Mouse (Mus musculus) limb, embryonic 14.5 days (tissue): ENCODE data around the gene Cox4i1. TPM values are rescaled to one million over a fixed set of nuclear protein-coding genes. Genes with fewer than 3 reads are reported as not detected.

ENCODE experiments used
- ATAC-seq: fragments of 200-750 bp; cut with Nextera tagmentation; 2 replicates; pipeline ENCODE4 v1.8.0; 2017; ENCODE audit warnings: low read depth, moderate number of reproducible peaks, moderate TSS enrichment; ENCODE audit not compliant: low FRiP score
- DNase-seq: peaks from one replicate; pipeline ENCODE4 v3.0.0-alpha.2; 2015; ENCODE audit warnings: low spot score
- H3K27ac ChIP-seq: fragments of 300-500 bp; sonication (generic); replicated peaks from 2 replicates; pipeline ENCODE4 v1.5.1; 2014; ENCODE audit warnings: low read depth, mild to moderate bottlenecking, low read length, moderate library complexity, mixed read lengths
- H3K27me3 ChIP-seq: fragments of 300-500 bp; sonication (generic); 2 replicates; pipeline ENCODE4 v1.6.1; 2014; ENCODE audit warnings: low read length, mixed read lengths; ENCODE audit not compliant: control insufficient read depth, insufficient read depth
- H3K36me3 ChIP-seq: fragments of 300-500 bp; sonication (generic); 2 replicates; pipeline ENCODE4 v1.6.1; 2014; ENCODE audit warnings: mild to moderate bottlenecking, low read length, moderate library complexity, mixed read lengths; ENCODE audit not compliant: control insufficient read depth, insufficient read depth
- H3K4me1 ChIP-seq: fragments of 300-500 bp; sonication (generic); 2 replicates; pipeline ENCODE4 v1.6.1; 2014; ENCODE audit warnings: antibody characterized with exemption, low read length, mixed read lengths; ENCODE audit not compliant: control insufficient read depth, insufficient read depth
- H3K4me2 ChIP-seq: fragments of 300-500 bp; sonication (generic); replicated peaks from 2 replicates; pipeline ENCODE4 v1.6.1; 2014; ENCODE audit warnings: low read depth, mild to moderate bottlenecking, low read length, moderate library complexity; ENCODE audit not compliant: severe bottlenecking
- H3K4me3 ChIP-seq: fragments of 300-500 bp; sonication (generic); replicated peaks from 2 replicates; pipeline ENCODE4 v1.5.1; 2014; ENCODE audit warnings: low read length
- H3K9ac ChIP-seq: fragments of 300-500 bp; sonication (generic); 2 replicates; pipeline ENCODE4 v1.6.1; 2014; ENCODE audit warnings: mild to moderate bottlenecking, low read depth, low read length, moderate library complexity; ENCODE audit not compliant: severe bottlenecking
- H3K9me3 ChIP-seq: fragments of 300-500 bp; sonication (generic); 2 replicates; pipeline ENCODE4 v1.6.1; 2016; ENCODE audit warnings: low read length; ENCODE audit not compliant: control insufficient read depth
- POLR2A ChIP-seq: fragments of 200-500 bp; IDR thresholded peaks from 2 replicates; pipeline ENCODE4 v1.8.0; 2012; ENCODE audit warnings: inconsistent platforms, mild to moderate bottlenecking, moderate library complexity, borderline replicate concordance; ENCODE audit not compliant: insufficient read depth, insufficient read length; ENCODE audit errors: extremely low read depth
- WGBS: fragments of 180-500 bp; shearing (Covaris S2); extraction: QIAGEN DNeasy Blood & Tissue Kit; methylation state at CpG from one replicate; pipeline ENCODE4 v1.1.7; 2014; 5-methylcytosine and 5-hydroxymethylcytosine counted together
- polyA plus RNA-seq, 2 experiments: library from polyadenylated mRNA; depleted of rRNA in 1 of 2; stranded (reverse) in 1 of 2; unstranded in 1 of 2; fragments of >200 nt; fragmentation: Nextera tagmentation in 1 of 2; extraction: Ambion mirVana in 1 of 2; gene quantifications; 2 replicates each; pipeline versions ENCODE4 v1.2.1 to v1.2.3; 2012 to 2014

Gene Cox4i1
- polyA plus RNA-seq, 2 experiments, result 964 to 1,017 TPM

DNA sequence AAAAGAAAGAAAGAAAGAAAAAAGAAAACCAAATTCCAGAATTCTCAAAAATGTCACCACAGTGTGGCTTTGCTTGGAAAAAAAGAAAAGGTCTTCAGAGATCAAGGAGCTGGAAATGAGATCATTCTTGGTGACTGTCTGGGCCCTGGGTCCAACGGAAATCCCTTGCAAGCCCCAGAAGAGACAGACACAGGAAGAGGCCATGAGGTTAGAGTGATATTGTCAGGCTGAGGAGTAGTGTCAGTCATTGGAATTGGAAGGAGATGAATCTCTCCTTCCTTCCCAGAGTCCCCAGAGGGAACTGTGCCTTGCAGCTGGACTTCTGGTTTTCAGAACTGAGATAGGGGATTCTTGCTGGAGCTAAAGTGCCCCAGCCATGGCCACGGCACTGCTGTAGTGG is 31.5 kb downstream of the Cox4i1 start:
- H3K9me3 ChIP-seq, result no peaks in the 10 kb centered on the region
- H3K27ac ChIP-seq, result no peak overlapping the region
- H3K27me3 ChIP-seq, result no peaks in the 10 kb centered on the region
- no peak overlapping the region for H3K9ac ChIP-seq
- no peak overlapping the region for H3K4me2 ChIP-seq
- no peaks in the 10 kb centered on the region for H3K4me1 ChIP-seq
- no peak overlapping the region for H3K4me3 ChIP-seq
- ATAC-seq, result no peak
- no peak for DNase-seq
- no peaks in the 10 kb centered on the region for H3K36me3 ChIP-seq
- 67% methylated on average over 2 of the region's 2 CpGs for WGBS
- no peak for TF ChIP-seq POLR2A

- Histone ChIP-seq H3K9me3 (no peaks in the 10 kb centered on the region), H3K4me2 (no peak overlapping the region), H3K4me1 (no peaks in the 10 kb centered on the region), H3K27ac (no peak overlapping the region), H3K9ac (no peak overlapping the region), H3K27me3 (no peaks in the 10 kb centered on the region), H3K36me3 (no peaks in the 10 kb centered on the region), H3K4me3 (no peak overlapping the region)
- ATAC-seq (no peak), DNase-seq (no peak)
- no peak for TF ChIP-seq POLR2A
- WGBS, result 80% methylated on average over 4 of the region's 4 CpGs
Measured at GRCm38 (mm10) chr8:120700053-120700452, 32.0 kb downstream of the Cox4i1 start.

- TF ChIP-seq POLR2A, result no peak
- DNase-seq, result no peak
- 47% methylated on average over 19 of the region's 19 CpGs for WGBS
- Histone ChIP-seq H3K36me3 (no peaks in the 10 kb centered on the region), H3K27me3 (no peaks in the 10 kb centered on the region), H3K4me3 (no peak overlapping the region), H3K9me3 (no peaks in the 10 kb centered on the region), H3K4me2 (no peak overlapping the region), H3K27ac (no peak overlapping the region), H3K4me1 (no peaks in the 10 kb centered on the region), H3K9ac (no peak overlapping the region)
- no peak for ATAC-seq
Measured at GRCm38 (mm10) chr8:120701758-120702465, 33.9 kb downstream of the Cox4i1 start.

- no peak for TF ChIP-seq POLR2A
Measured at GRCm38 (mm10) chr8:120704203-120704602, 36.2 kb downstream of the Cox4i1 start.

GRCm38 (mm10) chr8:120705163-120705562 is 37.1 kb downstream of the Cox4i1 start:
- WGBS, result 66% methylated on average over 15 of the region's 15 CpGs
- DNase-seq, result no peak
- H3K36me3 ChIP-seq, result no peaks in the 10 kb centered on the region
- H3K4me1 ChIP-seq, result no peaks in the 10 kb centered on the region
- H3K27me3 ChIP-seq, result no peaks in the 10 kb centered on the region
- H3K27ac ChIP-seq, result no peak overlapping the region
- H3K4me3 ChIP-seq, result no peak overlapping the region
- no peak for ATAC-seq
- H3K9me3 ChIP-seq, result no peaks in the 10 kb centered on the region
- no peak overlapping the region for H3K9ac ChIP-seq
- H3K4me2 ChIP-seq, result no peak overlapping the region
- no peak for TF ChIP-seq POLR2A

More at GRCm38 (mm10) chr8:120704203-120704602, 36.2 kb downstream of the Cox4i1 start:
- no peaks in the 10 kb centered on the region for H3K9me3 ChIP-seq
- H3K4me1 ChIP-seq, result no peaks in the 10 kb centered on the region
- WGBS, result 30% methylated on average over 9 of the region's 9 CpGs
- H3K27ac ChIP-seq, result no peak overlapping the region
- H3K9ac ChIP-seq, result no peak overlapping the region
- no peak for DNase-seq
- no peaks in the 10 kb centered on the region for H3K27me3 ChIP-seq
- ATAC-seq, result no peak
- no peak overlapping the region for H3K4me3 ChIP-seq
- H3K36me3 ChIP-seq, result no peaks in the 10 kb centered on the region
- H3K4me2 ChIP-seq, result no peak overlapping the region

GRCm38 (mm10) chr8:120706193-120706592 is 38.2 kb downstream of the Cox4i1 start:
- Histone ChIP-seq H3K27ac (no peak overlapping the region), H3K4me2 (no peak overlapping the region), H3K4me1 (no peaks in the 10 kb centered on the region), H3K4me3 (no peak overlapping the region), H3K9me3 (no peaks in the 10 kb centered on the region), H3K36me3 (no peaks in the 10 kb centered on the region), H3K27me3 (no peaks in the 10 kb centered on the region), H3K9ac (no peak overlapping the region)
- WGBS, result 73% methylated on average over 3 of the region's 3 CpGs
- no peak for ATAC-seq
- DNase-seq, result no peak
- no peak for TF ChIP-seq POLR2A
